Mouse (Mus musculus): ENCODE results near the gene Kank1. TPM values are rescaled to one million over a fixed set of nuclear protein-coding genes. Genes with fewer than 3 reads are reported as not detected.

The Kank1 gene
- total and polyA plus RNA-seq, 2 experiments from 2014 or later, result 13.5 to 23.3 TPM

DNA sequence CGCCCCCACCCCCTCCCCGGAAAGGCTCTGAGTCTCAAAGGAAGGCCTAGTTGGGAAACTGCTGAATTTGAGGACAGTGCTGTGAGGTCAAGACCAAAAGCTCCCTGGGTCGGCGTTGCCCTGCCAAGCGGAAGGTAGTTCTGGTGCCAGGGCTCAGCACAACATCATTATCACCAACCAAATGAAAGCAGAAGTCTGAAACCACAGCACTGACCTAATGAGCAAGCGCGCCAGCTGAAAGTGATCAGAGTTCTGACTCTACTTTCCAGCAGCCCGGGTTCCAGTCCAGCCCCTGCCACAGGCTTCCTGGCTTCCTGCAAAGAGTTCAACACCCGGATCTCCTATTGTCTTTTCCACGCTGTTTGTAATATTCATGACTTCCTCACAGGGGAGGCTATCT, 4.7 kb upstream of the Kank1 start:
- H3K27ac ChIP-seq, result no peak overlapping the region

DNA sequence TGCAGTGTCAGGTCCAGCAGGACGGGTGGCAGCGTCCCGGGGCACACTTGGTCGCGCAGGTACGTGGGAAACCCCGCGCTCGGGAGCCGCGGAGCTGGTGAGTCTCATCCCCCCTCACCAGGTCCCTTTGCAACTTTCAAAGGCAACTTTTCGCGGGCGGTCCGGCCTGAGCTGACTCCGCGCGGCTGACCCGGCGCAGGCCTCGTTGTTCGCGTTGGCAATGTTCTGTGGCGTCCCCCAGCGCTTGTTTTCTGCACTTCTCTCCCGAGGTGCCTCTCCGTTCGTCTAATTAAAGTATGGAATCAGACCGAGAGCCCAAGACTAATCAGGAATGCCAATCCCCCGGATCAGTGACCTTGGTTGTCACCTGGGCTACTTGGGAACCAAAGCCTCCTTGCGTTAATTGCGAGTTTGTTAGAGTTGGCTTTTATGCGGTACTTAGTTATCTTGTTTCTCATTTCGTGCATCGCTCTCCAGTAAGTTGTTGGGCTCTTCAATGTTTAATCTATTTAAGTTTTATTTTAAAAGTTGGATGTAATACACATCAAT, 791 bp downstream of the Kank1 start:
- Histone ChIP-seq H3K4me2 (ENCODE audit: low read depth, low read length) (peak overlapping the region; percentile 98), H3K27me3 (ENCODE audit: insufficient read depth, low read length) (no peaks in the 10 kb centered on the region), H3K9me3 (ENCODE audit: low read length) (no peaks in the 10 kb centered on the region), H3K9ac (replicated peaks; ENCODE audit: low read length) (peak overlapping the region; percentile 54), H3K4me3 (ENCODE audit: low read length) (peak overlapping the region; percentile 73), H3K36me3 (ENCODE audit: insufficient read depth, low read length) (no peaks in the 10 kb centered on the region), H3K4me1 (ENCODE audit: insufficient read depth, low read length) (peaks cover 9% of the 10 kb centered on the region; the same call in 1 of the 2 replicates), H3K27ac (peak overlapping the region; percentile 60; the same call in 1 of the 2 replicates)
- TF ChIP-seq CTCF (IDR thresholded peaks at IDR 0.05; ENCODE audit: low read depth), result peak; percentile 57
- DNase-seq (ENCODE audit: low spot score) (peak; percentile 69), ATAC-seq (peak; percentile 61; the same call in 1 of the 2 replicates)
- WGBS, result 1% methylated on average over 35 of the region's 35 CpGs

More for the DNA sequence above, 4.7 kb upstream of the Kank1 start:
- no peaks in the 10 kb centered on the region for H3K9me3 ChIP-seq (ENCODE audit: low read length)
- H3K27me3 ChIP-seq (ENCODE audit: insufficient read depth, low read length), result no peaks in the 10 kb centered on the region
- H3K9ac ChIP-seq (replicated peaks; ENCODE audit: low read length), result no peak overlapping the region
- TF ChIP-seq CTCF (IDR thresholded peaks at IDR 0.05; ENCODE audit: low read depth), result no peak
- no peak overlapping the region for H3K4me2 ChIP-seq (ENCODE audit: low read depth, low read length)
- WGBS, result 62% methylated on average over 10 of the region's 10 CpGs
- no peak for ATAC-seq
- H3K36me3 ChIP-seq (ENCODE audit: insufficient read depth, low read length), result no peaks in the 10 kb centered on the region
- no peaks in the 10 kb centered on the region for H3K4me1 ChIP-seq (ENCODE audit: insufficient read depth, low read length)
- no peak overlapping the region for H3K4me3 ChIP-seq (ENCODE audit: low read length)
- no peak for DNase-seq (ENCODE audit: low spot score)

DNA sequence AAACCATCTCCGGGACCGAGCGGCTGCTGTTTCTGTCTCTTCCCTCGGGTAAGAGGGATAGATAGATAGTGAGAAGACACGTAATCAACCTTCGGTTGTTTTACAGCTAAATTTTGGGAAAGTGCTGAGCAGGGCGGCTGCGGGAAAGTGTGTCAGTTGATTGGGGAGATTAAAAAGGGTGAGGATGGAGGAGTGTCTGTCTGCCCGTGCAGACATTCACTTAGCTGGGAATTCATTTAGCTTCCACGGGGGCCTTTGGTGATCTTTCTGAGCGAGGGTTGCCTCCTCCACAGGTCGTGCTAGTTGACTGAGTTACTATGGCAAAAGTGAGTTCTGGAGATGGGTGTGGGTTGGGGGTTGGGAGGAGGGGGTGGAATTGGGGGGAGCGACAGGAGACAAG, 1.3 kb downstream of the Kank1 start:
- H3K4me3 ChIP-seq (ENCODE audit: low read length), result peak overlapping the region; percentile 73
- H3K27ac ChIP-seq, result no peak overlapping the region; the same call in 1 of the 2 replicates
- DNase-seq (ENCODE audit: low spot score) (no peak), ATAC-seq (no peak)
- no peaks in the 10 kb centered on the region for H3K9me3 ChIP-seq (ENCODE audit: low read length)
- H3K9ac ChIP-seq (replicated peaks; ENCODE audit: low read length), result peak overlapping the region; percentile 35; the same call in 1 of the 2 replicates
- H3K36me3 ChIP-seq (ENCODE audit: insufficient read depth, low read length), result no peaks in the 10 kb centered on the region
- peak overlapping the region; percentile 98 for H3K4me2 ChIP-seq (ENCODE audit: low read depth, low read length)
- 4% methylated on average over 13 of the region's 13 CpGs for WGBS
- H3K4me1 ChIP-seq (ENCODE audit: insufficient read depth, low read length), result peaks cover 9% of the 10 kb centered on the region; the same call in 1 of the 2 replicates
- no peaks in the 10 kb centered on the region for H3K27me3 ChIP-seq (ENCODE audit: insufficient read depth, low read length)
- no peak for TF ChIP-seq CTCF (IDR thresholded peaks at IDR 0.05; ENCODE audit: low read depth)

DNA sequence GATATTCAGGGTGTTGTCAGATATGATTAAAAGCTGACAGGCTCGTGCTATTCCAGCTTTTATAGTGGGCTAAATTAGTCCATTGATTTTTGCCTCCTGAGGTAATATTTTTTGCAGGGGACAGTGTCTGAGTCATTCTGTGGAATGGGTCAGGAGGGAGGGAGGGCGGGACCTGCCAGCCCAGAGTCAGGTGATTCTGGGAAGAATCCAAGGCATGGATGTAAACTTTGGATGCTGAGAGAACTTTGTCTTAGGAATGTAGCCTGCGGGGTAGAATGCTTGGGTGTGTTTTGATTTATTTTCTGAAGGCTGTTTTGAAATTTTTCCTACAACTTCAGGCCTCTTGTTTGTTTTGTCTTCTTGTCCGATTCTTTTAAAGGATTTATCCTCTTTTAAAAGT, 6.8 kb downstream of the Kank1 start:
- Histone ChIP-seq H3K4me3 (ENCODE audit: low read length) (no peak overlapping the region), H3K9me3 (ENCODE audit: low read length) (no peaks in the 10 kb centered on the region), H3K27me3 (ENCODE audit: insufficient read depth, low read length) (no peaks in the 10 kb centered on the region), H3K9ac (replicated peaks; ENCODE audit: low read length) (no peak overlapping the region), H3K4me1 (ENCODE audit: insufficient read depth, low read length) (peaks cover 5% of the 10 kb centered on the region; the same call in 1 of the 2 replicates), H3K27ac (no peak overlapping the region), H3K36me3 (ENCODE audit: insufficient read depth, low read length) (no peaks in the 10 kb centered on the region), H3K4me2 (ENCODE audit: low read depth, low read length) (no peak overlapping the region)
- ATAC-seq (no peak), DNase-seq (ENCODE audit: low spot score) (no peak)
- no peak for TF ChIP-seq CTCF (IDR thresholded peaks at IDR 0.05; ENCODE audit: low read depth)
- 84% methylated on average over 4 of the region's 4 CpGs for WGBS

DNA sequence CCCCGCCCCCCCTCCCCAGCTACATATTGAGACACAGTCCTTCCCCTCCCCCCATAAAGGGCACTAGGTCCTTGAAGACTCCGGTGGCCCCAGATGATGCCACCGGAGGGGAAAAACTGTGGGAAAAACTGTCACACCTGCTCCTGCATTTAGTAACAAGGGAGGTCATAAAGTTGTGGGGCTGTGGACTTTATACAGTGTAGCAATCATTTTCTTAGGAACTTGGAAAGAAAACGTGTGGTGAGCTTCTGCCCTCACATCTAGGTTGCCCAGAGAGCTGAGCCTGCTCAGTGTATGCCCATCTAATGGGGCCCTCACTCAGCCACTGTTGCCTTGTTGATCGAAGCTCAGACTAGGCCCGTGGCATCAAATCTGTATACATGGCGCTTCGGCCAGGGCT, 9.3 kb downstream of the Kank1 start:
- WGBS, result 96% methylated on average over 8 of the region's 8 CpGs
- Histone ChIP-seq H3K9ac (replicated peaks; ENCODE audit: low read length) (no peak overlapping the region), H3K27me3 (ENCODE audit: insufficient read depth, low read length) (no peaks in the 10 kb centered on the region), H3K36me3 (ENCODE audit: insufficient read depth, low read length) (no peaks in the 10 kb centered on the region), H3K4me2 (ENCODE audit: low read depth, low read length) (no peak overlapping the region), H3K27ac (no peak overlapping the region; the same call in 1 of the 2 replicates), H3K4me3 (ENCODE audit: low read length) (no peak overlapping the region), H3K4me1 (ENCODE audit: insufficient read depth, low read length) (peaks cover 8% of the 10 kb centered on the region), H3K9me3 (ENCODE audit: low read length) (no peaks in the 10 kb centered on the region)
- DNase-seq (ENCODE audit: low spot score) (no peak), ATAC-seq (no peak)
- no peak for TF ChIP-seq CTCF (IDR thresholded peaks at IDR 0.05; ENCODE audit: low read depth)

DNA sequence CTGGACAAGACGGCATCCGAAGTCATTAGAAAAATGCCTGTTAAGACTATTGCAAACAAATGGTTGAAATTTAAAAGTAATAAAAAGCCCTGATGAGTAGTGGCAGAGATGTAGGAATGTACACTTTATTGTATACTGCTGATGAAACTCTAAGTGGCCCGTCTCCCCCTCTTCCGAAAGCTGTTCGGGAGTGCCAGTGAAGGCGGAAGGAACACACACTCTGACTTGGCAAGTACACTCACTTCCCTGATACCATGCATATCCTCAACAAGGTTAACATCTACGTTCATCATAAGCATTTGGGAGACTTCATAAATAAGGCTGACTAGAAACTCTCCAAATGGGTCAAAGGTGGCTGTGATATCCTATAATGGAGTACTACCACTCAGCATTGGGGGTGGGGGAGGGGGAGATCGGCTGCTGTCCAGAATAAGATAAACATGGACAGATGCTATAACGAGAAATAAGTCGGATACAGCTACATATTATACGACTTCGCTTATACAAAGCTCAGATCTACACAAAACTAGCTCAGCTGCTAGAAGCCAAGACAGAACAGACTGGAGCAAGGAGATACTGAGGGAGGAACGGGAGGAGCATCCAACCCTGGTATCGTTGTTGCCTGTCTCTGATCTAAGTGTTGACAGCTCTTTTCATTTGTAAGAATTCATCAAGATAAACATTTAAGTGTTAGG, 11.2 kb downstream of the Kank1 start:
- Histone ChIP-seq H3K4me3 (ENCODE audit: low read length) (no peak overlapping the region), H3K9ac (replicated peaks; ENCODE audit: low read length) (no peak overlapping the region), H3K4me1 (ENCODE audit: insufficient read depth, low read length) (peaks cover 7% of the 10 kb centered on the region; the same call in 1 of the 2 replicates), H3K27ac (no peak overlapping the region), H3K4me2 (ENCODE audit: low read depth, low read length) (no peak overlapping the region), H3K9me3 (ENCODE audit: low read length) (no peaks in the 10 kb centered on the region), H3K36me3 (ENCODE audit: insufficient read depth, low read length) (no peaks in the 10 kb centered on the region), H3K27me3 (ENCODE audit: insufficient read depth, low read length) (no peaks in the 10 kb centered on the region)
- TF ChIP-seq CTCF (IDR thresholded peaks at IDR 0.05; ENCODE audit: low read depth), result no peak
- 90% methylated on average over 14 of the region's 14 CpGs for WGBS
- no peak for DNase-seq (ENCODE audit: low spot score)
- ATAC-seq, result no peak

DNA sequence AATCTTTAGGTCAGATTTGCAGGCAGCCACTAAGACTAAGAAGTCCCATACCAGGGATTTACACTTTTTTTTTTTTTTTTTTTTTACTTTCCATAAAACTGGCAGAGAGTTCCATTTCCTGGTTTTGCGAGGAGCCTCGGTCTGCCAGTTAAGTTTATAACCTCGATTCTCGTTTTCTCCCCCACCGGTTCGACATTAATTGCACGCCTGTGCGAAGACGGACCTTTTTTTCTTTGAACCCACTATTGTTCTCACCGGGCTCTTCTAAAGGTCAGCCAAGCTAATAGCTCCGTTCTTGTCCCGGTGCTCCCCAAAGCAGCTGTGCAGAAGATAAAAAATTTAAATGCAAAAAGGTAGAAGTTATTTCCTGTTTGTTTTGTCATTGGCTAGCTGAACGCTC, 12.5 kb downstream of the Kank1 start:
- Histone ChIP-seq H3K27ac (no peak overlapping the region), H3K4me2 (ENCODE audit: low read depth, low read length) (peak overlapping the region; percentile 31), H3K27me3 (ENCODE audit: insufficient read depth, low read length) (no peaks in the 10 kb centered on the region), H3K9ac (replicated peaks; ENCODE audit: low read length) (no peak overlapping the region), H3K4me1 (ENCODE audit: insufficient read depth, low read length) (peaks cover 7% of the 10 kb centered on the region; the same call in 1 of the 2 replicates), H3K4me3 (ENCODE audit: low read length) (no peak overlapping the region), H3K9me3 (ENCODE audit: low read length) (no peaks in the 10 kb centered on the region), H3K36me3 (ENCODE audit: insufficient read depth, low read length) (no peaks in the 10 kb centered on the region)
- no peak for DNase-seq (ENCODE audit: low spot score)
- WGBS, result 28% methylated on average over 13 of the region's 13 CpGs
- no peak for TF ChIP-seq CTCF (IDR thresholded peaks at IDR 0.05; ENCODE audit: low read depth)
- ATAC-seq, result no peak

All from hindbrain, postnatal 0 days (tissue).